Mouse (Mus musculus) myocyte (in vitro differentiated cells): ENCODE measurements at regions not wholly inside any gene's neighbourhood (a gene's known extent, or its start where the extent isn't known, plus 50 kb on each side); places are given as distances from the start of the nearest gene placed in this dataset.

ENCODE experiments used
- E2F4 ChIP-seq: IDR thresholded peaks from one replicate; pipeline ENCODE4 v1.6.1; 2011; ENCODE audit warnings: mild to moderate bottlenecking, control low read depth, moderate library complexity; ENCODE audit not compliant: insufficient read depth
- MAX ChIP-seq: IDR thresholded peaks from one replicate; pipeline ENCODE4 v1.6.1; 2011; ENCODE audit warnings: low read depth, mild to moderate bottlenecking, control low read depth
- POLR2A ChIP-seq: IDR thresholded peaks from one replicate; pipeline ENCODE4 v1.6.1; 2011; ENCODE audit warnings: low read depth, mild to moderate bottlenecking, control low read depth, moderate library complexity; ENCODE audit not compliant: insufficient read length
- SRF ChIP-seq: IDR thresholded peaks from one replicate; pipeline ENCODE4 v1.6.1; 2011; ENCODE audit warnings: low read depth; ENCODE audit not compliant: control insufficient read depth, insufficient read length
- TCF3 ChIP-seq: IDR thresholded peaks from one replicate; pipeline ENCODE4 v1.6.1; 2011; ENCODE audit warnings: low read depth, control low read depth; ENCODE audit not compliant: insufficient read length
- USF1 ChIP-seq: IDR thresholded peaks from one replicate; pipeline ENCODE4 v1.6.1; 2011; ENCODE audit warnings: low read depth, mild to moderate bottlenecking, control low read depth, moderate library complexity

- no peak for TF ChIP-seq POLR2A
- TF ChIP-seq USF1, result no peak
- no peak for TF ChIP-seq MAX
- TF ChIP-seq SRF, result no peak
- no peak for TF ChIP-seq E2F4
- no peak for TF ChIP-seq TCF3
Observed at GRCm38 (mm10) chr10:116677949-116678348, 96.6 kb upstream of the Cnot2 start.
